Mouse (Mus musculus) left cerebral cortex, postnatal 14 days (tissue): ENCODE data around the gene Fam90a1b. TPM values are rescaled to one million over a fixed set of nuclear protein-coding genes. Genes with fewer than 3 reads are reported as not detected.
A peak's percentile ranks its signal among the peaks of the same experiment; 100 is the strongest.
"Not testable (repeated sequence)": the region's sequence is repeated elsewhere in the genome, so short reads cannot be mapped to it uniquely, and the experiment has no call there.

Experiments used
- DNase-seq, 2 experiments: peaks; one replicate each; pipeline ENCODE4 v3.0.0; 2021 to 2022; ENCODE audit warnings: low spot score in 2 of 2, mixed read lengths in 1 of 2
- intact Hi-C: fragments of 180-260 bp; cut with DNase I; formaldehyde crosslinking; loops from one replicate; pipeline ENCODE4 v1.15.1; 2025
- long read RNA-seq, 2 experiments: library from polyadenylated mRNA; stranded (forward); transcript quantifications; one replicate each; pipeline ENCODE4 v2.0.0; 2021
- microRNA-seq, 2 experiments: library from miRNA; unstranded; fragments of <30 nt; microRNA quantifications; one replicate each; pipeline ENCODE4 v1.2.0; 2022
- total RNA-seq, 2 experiments: library from RNA; stranded (reverse); gene quantifications; 2 replicates each; pipeline ENCODE4 v1.2.3; 2021

The Fam90a1b gene
- total RNA-seq, result under 1 TPM; 0.24 to 0.32 TPM
- long read RNA-seq, experiment 1, result 0 reads
- long read RNA-seq, experiment 2, result 0 reads

GRCm38 (mm10) chrX:94366670-94367241, at the start of gene Fam90a1b, which contains the start of gene Apoo:
Fam90a1b (minus strand) TSS chrX:94366777.
Apoo (plus strand) TSS chrX:94367117.
- DNase-seq, result peak; percentile 96 to 98
- intact Hi-C loops, result loop anchor here (5.0 to 10.0 kb wide), 2 partner anchors 74 to 132 kb away; partner anchors contain the start of gene Klhl15

- no peak for DNase-seq
- intact Hi-C loops, result no loop called here
These were observed 42.4 kb upstream of the Fam90a1b start for GRCm38 (mm10) chrX:94408975-94409374.

GRCm38 (mm10) chrX:94378734-94379133, 12.2 kb upstream of the Fam90a1b start:
- intact Hi-C loops, result no loop called here
- no peak for DNase-seq

- intact Hi-C loops, result loop anchor here (5.0 to 10.0 kb wide), 2 partner anchors 75 to 132 kb away; partner anchors contain the start of gene Klhl15
- peak; percentile 6 to 12 for DNase-seq
These were observed 671 bp upstream of the Fam90a1b start for GRCm38 (mm10) chrX:94367248-94367647.

- intact Hi-C loops, result loop anchor here (5.0 to 10.0 kb wide), 2 partner anchors 74 to 131 kb away; partner anchors contain the start of gene Klhl15
- DNase-seq, result peak; percentile 1 to 2
These were observed 548 bp downstream of the Fam90a1b start for GRCm38 (mm10) chrX:94366029-94366428.

GRCm38 (mm10) chrX:94365381-94365925, 1.1 kb downstream of the Fam90a1b start:
- intact Hi-C loops, result loop anchor here (5.0 to 10.0 kb wide), 2 partner anchors 73 to 131 kb away; partner anchors contain the start of gene Klhl15
- DNase-seq, result no peak

GRCm38 (mm10) chrX:94343638-94344037, 22.9 kb downstream of the Fam90a1b start:
- intact Hi-C loops, DNase-seq: not testable (repeated sequence)

GRCm38 (mm10) chrX:94321036-94321902, 45.3 kb downstream of the Fam90a1b start:
- peak in 1 of 2 experiments; percentile 32 for DNase-seq
- intact Hi-C loops, result no loop called here

Small RNAs within 50 kb of the gene (microRNA-seq; reads per million reads assigned to microRNA genes)
- gene Gm44477, result 0 reads per million in 2 experiments

Other genes starting within 250 kb of the Fam90a1b start
- 10 to 100 TPM; 28.2 to 28.7 TPM for gene Zfx, start 243.1 kb downstream of the Fam90a1b start, total RNA-seq
- 100 to 1,000 TPM in 1 of 2 experiments, 10 to 100 TPM in 1; 99.0 to 155 TPM for gene Eif2s3x, start 153.9 kb downstream of the Fam90a1b start, total RNA-seq
- gene Klhl15, start 132.2 kb downstream of the Fam90a1b start, total RNA-seq, result 10 to 100 TPM; 22.8 to 26.3 TPM
- 10 to 100 TPM; 69.2 to 86.3 TPM for gene Apoo, start 340 bp upstream of the Fam90a1b start, total RNA-seq
- 100 to 1,000 TPM; 455 to 494 TPM for gene Maged1, start 175.4 kb upstream of the Fam90a1b start, total RNA-seq